Mouse (Mus musculus) liver, embryonic 11.5 days (tissue): ENCODE data around the gene Camp. TPM values are rescaled to one million over a fixed set of nuclear protein-coding genes. Genes with fewer than 3 reads are reported as not detected.
A peak's percentile ranks its signal among the peaks of the same experiment; 100 is the strongest.

Source experiments
- microRNA-seq: library from miRNA; unstranded; fragments of <30 nt; microRNA quantifications from one replicate; pipeline ENCODE4, GENCODE M21; 2017; ENCODE audit warnings: borderline number of aligned reads
- polyA plus RNA-seq: library from polyadenylated mRNA; unstranded; fragments of >200 nt; fragmentation: Nextera tagmentation; extraction: Ambion mirVana; gene quantifications from 2 replicates; pipeline ENCODE4 v1.2.1, GENCODE M21; 2014

Gene Camp
- polyA plus RNA-seq, 1 experiment from 2014 or later: 13.5 TPM

Small RNAs within 50 kb of the gene (microRNA-seq; reads per million reads assigned to microRNA genes)
- gene Mir7089: 4.6 reads per million, percentile 11 among the genes with 10 or more reads in this experiment

Other genes with a start within 250 kb of the Camp start
- not detected in 2 replicates for gene Fbxw24, start 223.6 kb downstream of the Camp start, polyA plus RNA-seq
- not detected in 2 replicates for gene Fbxw25, start 185.0 kb downstream of the Camp start, polyA plus RNA-seq
- 0.11 and 0.12 TPM in 2 replicates for gene Fbxw18, start 146.9 kb downstream of the Camp start, polyA plus RNA-seq
- 0.09 TPM in 1 of 2 replicates, not detected in the other for gene Fbxw26, start 103.5 kb downstream of the Camp start, polyA plus RNA-seq
- gene Fbxw27, start 58.9 kb downstream of the Camp start, polyA plus RNA-seq: not detected in 2 replicates
- not detected in 2 replicates for gene Spink8, start 37.3 kb downstream of the Camp start, polyA plus RNA-seq
- gene Nme6, start 16.9 kb downstream of the Camp start, polyA plus RNA-seq: 91.1 and 94.6 TPM in 2 replicates
- 39.8 and 42.5 TPM in 2 replicates for gene Cdc25a, start 26.0 kb upstream of the Camp start, polyA plus RNA-seq
- gene Map4, start 81.8 kb upstream of the Camp start, polyA plus RNA-seq: 30.4 and 33.0 TPM in 2 replicates